Mouse (Mus musculus): ENCODE results near the gene Kcnmb2.

- TF ChIP-seq CTCF (IDR thresholded peaks at IDR 0.05; ENCODE audit: low read depth): no peak
- no peak for TF ChIP-seq EP300 (optimal IDR thresholded peaks at IDR 0.05)
These were observed 30.8 kb upstream of the Kcnmb2 start for GRCm38 (mm10) chr3:31871461-31871860.
